Mouse (Mus musculus): ENCODE measurements around the gene Dusp9. TPM values are rescaled to one million over a fixed set of nuclear protein-coding genes. Genes with fewer than 3 reads are reported as not detected.

Gene Dusp9
- total RNA-seq, 2 experiments from 2014 or later = not detected

DNA sequence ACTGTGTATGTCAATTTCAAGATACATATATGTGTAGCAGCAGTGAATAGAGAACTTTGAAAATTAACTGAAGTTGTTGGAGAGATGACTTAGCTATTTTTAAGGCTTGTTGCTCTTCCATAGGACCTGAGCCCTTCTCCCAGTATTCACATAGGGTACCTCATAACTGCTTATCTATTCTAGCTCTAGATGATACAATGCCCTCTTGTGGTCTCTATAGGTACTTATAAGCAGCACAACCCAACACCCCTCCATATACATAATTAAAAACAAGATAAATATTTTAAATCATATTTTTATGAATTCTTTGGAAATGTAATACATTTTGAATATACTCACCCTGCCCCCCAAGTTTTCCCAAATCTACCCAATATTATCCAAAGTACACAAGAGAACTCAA lies 23.9 kb downstream of the Dusp9 start:
- no peak for DNase-seq (ENCODE audit: low spot score)

DNA sequence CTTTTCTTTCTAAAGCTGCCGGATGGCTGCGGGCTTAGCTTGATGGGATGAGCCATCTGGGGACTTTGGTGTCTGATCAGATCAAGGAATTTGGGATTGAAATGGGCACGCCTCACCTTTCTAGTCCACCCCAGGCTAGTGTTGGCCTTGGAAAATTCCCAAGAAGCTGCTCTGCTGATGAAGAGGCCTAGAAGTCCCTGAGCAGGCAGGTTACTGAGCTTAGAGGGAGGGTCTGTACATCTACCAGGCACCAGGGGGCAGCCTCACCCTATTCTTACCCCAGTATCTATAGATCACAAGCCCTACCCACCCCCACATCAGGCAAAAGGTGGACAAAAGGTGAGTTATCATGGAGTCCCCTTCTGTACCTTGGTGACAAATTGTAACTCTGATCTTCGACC lies 32.8 kb downstream of the Dusp9 start:
- DNase-seq (ENCODE audit: low spot score) = peak; percentile 56

DNA sequence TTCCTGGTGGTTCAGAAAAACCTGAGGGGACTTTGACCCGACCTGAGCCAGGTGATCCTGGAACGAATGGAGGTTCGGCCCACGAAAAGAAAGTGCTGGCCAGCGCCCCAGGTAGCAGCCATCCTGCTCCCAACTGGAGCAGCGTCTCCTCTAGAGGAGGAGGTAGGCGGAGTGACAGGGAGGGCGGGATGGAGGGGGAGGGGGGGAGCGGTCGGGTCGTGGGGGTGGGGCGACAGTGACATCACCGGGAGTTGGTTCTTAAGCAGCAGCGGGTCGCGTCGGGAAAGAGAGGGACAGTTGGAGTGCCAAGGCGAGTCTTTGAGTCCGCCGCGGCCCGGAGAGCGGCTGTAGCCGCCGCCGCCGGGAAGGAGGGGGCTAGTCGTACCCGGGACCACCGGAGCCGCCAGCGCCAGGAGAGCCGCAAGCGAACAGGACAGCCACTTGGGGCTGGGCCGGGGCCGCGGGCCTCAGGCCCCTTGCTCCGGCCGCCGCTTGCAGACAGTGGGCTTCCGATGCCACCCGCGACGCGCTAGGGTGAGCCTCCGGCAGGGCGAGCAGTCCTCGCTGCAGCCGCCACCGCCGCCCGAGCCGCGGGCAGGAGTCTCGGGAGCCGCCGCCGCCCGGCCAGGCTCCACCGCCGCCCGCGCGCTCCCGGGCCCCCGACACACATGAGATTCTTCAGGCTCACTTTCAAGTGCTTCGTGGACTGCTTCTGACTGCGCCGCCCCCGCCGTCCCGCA lies 33.8 kb downstream of the Dusp9 start, which contains the start of gene Slc6a8:
Gene Slc6a8 (plus strand): TSS at position 272 of the 740 bp plus-strand sequence.
- DNase-seq (ENCODE audit: low spot score) = peak; percentile 77

DNA sequence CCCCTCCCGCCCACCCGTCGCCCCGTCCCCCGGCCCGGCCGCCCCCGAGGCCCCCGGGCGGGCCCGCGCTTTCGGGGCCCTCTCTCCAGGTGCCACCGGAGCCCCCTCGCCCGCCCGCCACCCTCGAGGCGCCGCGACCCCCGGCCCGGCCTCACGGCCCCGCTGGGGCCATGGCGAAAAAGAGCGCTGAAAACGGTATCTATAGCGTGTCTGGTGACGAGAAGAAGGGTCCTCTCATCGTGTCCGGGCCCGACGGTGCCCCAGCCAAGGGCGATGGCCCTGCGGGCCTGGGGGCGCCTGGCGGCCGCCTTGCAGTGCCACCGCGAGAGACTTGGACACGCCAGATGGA lies 34.4 kb downstream of the Dusp9 start:
- no peak for DNase-seq (ENCODE audit: low spot score)

DNA sequence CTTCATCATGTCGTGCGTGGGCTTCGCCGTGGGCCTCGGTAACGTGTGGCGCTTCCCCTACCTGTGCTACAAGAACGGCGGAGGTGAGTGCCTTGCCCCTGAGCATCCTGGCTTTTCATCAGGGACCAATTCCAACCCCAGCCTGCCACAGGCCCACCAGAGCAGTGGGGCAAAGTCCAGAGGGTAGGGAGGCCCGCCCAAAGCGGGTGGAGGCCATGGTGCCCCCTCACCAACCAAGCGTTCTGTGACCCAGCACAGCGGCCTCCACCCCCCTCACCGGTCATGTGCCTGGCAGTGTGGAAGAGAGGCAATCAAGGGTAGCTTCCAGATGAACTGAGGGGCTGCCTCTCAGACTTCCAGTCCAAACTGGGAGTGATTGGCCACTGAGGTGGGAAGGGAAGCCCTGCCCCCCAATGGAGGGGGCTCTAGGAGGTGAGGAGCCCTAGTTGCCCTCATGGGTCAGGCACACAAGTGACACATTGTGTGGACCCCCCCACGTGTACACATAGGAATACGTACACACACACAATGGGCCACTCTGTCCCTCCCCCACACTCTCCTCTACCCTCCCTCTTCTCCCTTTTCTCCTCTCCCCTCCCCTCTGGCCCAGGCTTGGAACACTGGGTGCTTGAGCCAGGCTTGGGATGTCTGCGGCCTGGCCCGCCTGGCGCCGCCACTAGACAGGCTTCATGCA lies 34.9 kb downstream of the Dusp9 start:
- peak; percentile 50 for DNase-seq (ENCODE audit: low spot score)

DNA sequence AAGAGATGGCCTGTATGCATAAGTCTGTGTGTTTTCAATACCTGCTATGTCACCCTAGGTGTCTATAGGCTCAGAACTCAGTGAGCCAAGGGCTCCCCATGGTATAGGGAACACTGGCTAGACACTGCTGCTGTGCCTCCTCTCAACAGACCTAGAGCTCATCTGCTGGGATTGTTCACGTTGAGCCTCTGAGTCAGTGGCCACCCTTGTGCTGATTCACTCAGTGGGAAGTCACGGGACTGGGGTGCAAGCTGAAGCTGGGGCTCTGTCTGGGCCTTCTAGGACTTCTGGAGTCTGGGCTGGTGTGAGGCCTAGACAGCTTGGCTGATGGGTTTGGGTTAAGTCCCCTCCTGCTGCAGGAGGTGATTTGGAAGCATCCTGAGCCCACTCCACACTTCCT lies 36.0 kb downstream of the Dusp9 start:
- no peak for DNase-seq (ENCODE audit: low spot score)

DNA sequence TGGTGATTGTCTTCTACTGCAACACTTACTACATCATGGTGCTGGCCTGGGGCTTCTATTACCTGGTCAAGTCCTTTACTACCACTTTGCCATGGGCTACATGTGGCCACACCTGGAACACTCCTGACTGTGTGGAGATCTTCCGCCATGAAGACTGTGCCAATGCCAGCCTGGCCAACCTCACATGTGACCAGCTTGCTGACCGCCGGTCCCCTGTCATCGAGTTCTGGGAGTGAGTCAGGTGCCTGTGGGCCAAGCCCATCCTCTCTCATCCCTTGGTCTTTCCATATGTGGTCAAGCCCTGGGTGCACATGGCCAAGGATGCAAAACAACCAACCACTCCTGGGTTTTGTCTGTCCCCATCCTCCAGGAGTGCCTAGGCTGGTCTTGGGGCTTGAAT lies 37.4 kb downstream of the Dusp9 start:
- no peak for DNase-seq (ENCODE audit: low spot score)

DNA sequence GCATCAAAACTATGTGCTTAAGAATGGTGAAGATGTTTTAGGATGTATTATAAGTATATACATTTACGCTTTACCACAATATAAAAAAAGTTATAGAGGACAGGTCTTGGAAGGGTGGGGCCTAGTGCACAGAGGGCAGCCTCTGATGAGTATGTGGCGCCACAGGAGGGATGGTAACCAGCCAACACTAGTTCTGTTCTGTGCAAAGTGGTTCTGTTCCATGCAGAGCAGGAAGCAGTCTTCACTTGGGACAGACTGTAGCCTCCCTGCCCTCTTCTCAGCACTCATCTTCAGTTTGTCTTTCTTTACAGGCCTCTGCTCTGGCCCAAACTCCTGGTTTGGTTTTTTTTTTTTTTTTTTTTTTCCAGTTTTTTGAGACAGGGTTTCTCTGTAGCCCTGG lies 44.9 kb downstream of the Dusp9 start:
- no peak for DNase-seq (ENCODE audit: low spot score)

DNA sequence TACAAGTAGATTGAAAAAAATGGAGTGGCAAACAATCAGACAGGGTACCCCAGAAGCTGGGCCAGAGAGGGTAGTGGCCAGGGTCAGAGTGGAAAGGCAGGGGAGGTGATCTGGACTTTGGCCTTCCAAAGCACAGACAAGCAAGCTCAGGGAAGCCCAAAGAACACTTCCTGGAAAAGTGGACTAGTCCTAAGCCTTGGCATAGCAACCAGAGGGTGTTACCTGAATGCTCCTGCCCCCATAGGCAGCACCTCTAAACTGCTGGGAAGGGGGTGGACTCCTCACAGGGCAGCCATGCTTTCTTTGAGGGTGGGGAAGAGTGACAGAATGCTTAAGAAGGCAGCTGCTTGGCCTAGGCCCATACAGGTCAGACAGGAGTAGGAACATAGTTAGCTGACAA lies 45.8 kb downstream of the Dusp9 start:
- no peak for DNase-seq (ENCODE audit: low spot score)

DNA sequence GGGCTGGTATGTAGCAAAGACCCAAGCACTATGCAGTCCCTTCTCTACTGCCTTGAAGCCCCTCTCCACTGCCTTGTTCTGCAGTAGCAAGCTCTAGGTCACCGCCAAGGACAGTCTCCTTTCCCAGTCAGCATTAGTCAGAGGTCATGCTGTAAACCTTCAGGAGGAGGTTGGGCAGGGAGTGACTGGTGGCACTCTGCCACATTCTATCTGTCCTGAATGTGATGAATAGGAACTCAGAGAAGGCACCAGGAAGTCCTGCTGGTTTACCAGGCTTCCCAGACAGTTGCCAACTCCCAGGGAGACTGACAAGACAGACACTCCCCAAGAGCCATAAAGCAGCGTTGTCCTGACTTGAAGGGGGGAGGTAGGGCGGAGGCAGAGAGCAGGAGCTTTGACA lies 46.4 kb downstream of the Dusp9 start:
- DNase-seq (ENCODE audit: low spot score) = peak; percentile 59

DNA sequence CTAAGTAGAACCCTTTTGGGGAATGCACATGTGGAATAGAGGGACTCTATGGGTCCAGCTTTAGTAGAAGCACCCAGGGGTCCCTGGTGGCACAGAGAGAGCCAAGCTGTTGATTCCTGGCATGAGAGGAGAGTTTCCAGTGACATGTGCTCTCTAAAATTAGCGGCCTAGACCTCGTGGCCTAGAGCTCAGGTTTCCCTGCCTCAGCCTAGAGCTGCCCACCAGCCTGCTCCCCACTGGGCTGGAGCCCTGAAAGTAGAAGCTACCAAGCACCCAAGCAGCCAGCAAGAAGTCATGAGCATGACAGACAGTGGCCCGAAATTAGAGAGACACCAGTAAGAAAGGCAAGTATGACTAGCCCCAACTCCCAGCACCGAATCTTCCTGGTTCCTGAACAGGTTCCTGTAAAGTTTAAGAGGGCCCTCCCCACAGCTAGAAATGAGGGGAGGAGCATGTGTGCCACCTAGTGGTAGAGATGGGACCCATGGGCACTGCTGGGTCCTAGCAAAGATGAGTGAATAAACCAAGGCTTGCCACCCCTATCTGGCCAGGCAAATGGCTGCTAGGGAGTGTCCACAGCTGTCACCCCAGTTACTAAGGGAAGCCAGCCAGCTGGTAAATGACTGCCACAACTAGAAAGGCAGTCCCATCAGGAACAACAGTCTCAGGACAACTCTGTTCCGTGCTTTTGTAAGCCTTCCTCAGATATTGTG lies 51.9 kb downstream of the Dusp9 start:
- DNase-seq (ENCODE audit: low spot score) = peak; percentile 73

Other genes with a start within 250 kb of the Dusp9 start
- gene Gm18336, start 240.7 kb upstream of the Dusp9 start, total RNA-seq (2021) = not detected
- not detected for gene Zfp92, start 228.3 kb upstream of the Dusp9 start, total RNA-seq (2021)
- not detected for gene Trex2, start 204.1 kb upstream of the Dusp9 start, total RNA-seq (2021)
- 10 to 100 TPM in 1 of 2 experiments, 1 to 10 TPM in 1; 9.7 to 12.3 TPM for gene Haus7, start 180.4 kb upstream of the Dusp9 start, total RNA-seq (2021)
- 10 to 100 TPM; 43.9 to 70.1 TPM for gene Bgn, start 155.8 kb upstream of the Dusp9 start, total RNA-seq (2021)
- 10 to 100 TPM; 10.6 to 10.7 TPM for gene Atp2b3, start 136.3 kb upstream of the Dusp9 start, total RNA-seq (2021)
- 10 to 100 TPM in 1 of 2 experiments, 1 to 10 TPM in 1; 8.6 to 11.6 TPM for gene Pnck, start 20.7 kb downstream of the Dusp9 start, total RNA-seq (2021)
- 100 to 1,000 TPM; 108 to 141 TPM for gene Slc6a8, start 33.7 kb downstream of the Dusp9 start, total RNA-seq (2021)
- 10 to 100 TPM; 54.2 to 63.8 TPM for gene Bcap31, start 76.8 kb downstream of the Dusp9 start, total RNA-seq (2021)
- 10 to 100 TPM; 18.7 to 21.2 TPM for gene Abcd1, start 77.2 kb downstream of the Dusp9 start, total RNA-seq (2021)
- gene Plxnb3, start 117.7 kb downstream of the Dusp9 start, total RNA-seq (2021) = under 1 TPM; 0.68 to 0.69 TPM
- 10 to 100 TPM; 34.1 to 35.2 TPM for gene Srpk3, start 135.0 kb downstream of the Dusp9 start, total RNA-seq (2021)
- gene Idh3g, start 147.5 kb downstream of the Dusp9 start, total RNA-seq (2021) = 100 to 1,000 TPM; 375 to 389 TPM
- gene Ssr4, start 147.6 kb downstream of the Dusp9 start, total RNA-seq (2021) = 10 to 100 TPM; 70.2 to 76.6 TPM
- 1 to 10 TPM in 1 of 2 experiments, under 1 TPM in 1; 0.66 to 1.0 TPM for gene Pdzd4, start 185.6 kb downstream of the Dusp9 start, total RNA-seq (2021)

All from gastrocnemius, adult 18-20 months (tissue).